Mouse (Mus musculus) left cerebral cortex, postnatal 25 days (tissue): ENCODE measurements at regions not wholly inside any gene's neighbourhood (a gene's known extent, or its start where the extent isn't known, plus 50 kb on each side); places are given as distances from the start of the nearest gene placed in this dataset.

Experiments used
- DNase-seq, 2 experiments: peaks; one replicate each; pipeline ENCODE4 v3.0.0; 2022; ENCODE audit warnings: low spot score in 2 of 2, mixed read lengths in 1 of 2
- intact Hi-C: fragments of 180-260 bp; cut with DNase I; formaldehyde crosslinking; loops from one replicate; pipeline ENCODE4 v1.15.1; 2025

DNA sequence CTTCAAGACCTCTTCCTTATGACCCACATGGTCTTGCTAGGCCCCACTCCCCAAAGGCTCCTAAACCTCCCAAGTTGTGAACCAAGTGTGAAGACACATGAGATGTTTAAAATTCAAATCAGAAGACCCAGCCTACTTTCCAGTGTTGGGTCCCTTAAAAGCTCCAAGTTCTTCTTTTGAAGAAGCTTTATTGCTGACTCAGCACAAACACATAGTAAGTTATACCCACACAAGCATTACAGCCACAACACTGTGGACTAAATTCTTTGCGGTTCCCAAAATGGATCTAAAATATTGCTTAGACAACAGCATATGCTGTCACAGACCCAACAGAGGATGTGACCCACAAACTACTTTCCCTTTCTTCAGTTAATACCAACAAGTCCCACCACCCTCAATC, 186.0 kb upstream of the Satb2 start:
- intact Hi-C loops, result no loop called here

DNA sequence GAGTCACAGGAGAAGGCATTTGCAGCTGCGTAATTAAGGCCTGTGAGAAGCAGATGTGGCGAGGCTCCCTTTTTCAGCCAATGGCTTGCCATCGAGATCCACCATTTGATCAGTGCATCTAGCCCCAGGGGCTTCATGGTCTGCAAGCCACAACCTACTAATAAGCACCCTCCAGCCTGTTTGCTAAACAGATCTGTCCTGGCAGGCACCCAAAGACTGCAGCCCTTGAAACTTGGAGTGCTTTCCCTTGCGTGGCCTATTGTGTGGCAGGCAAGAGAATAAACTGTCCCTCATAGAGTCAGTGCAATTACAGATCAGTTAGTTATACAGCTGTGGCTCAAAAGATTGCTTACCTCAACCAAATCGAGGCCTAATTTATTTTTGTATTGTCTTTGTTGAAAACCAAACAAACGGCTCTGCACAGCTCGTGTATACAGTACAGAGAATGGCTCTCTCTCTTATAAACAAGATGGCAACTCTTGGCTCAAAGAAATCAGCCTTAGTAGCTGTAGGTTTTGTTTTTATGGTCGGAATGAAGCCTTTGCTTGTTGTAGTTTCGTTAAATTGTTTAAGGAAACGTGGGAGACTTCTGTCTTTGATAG, 195.9 kb upstream of the Satb2 start:
- DNase-seq, result no peak
- intact Hi-C loops, result no loop called here

More for the DNA sequence above, 186.0 kb upstream of the Satb2 start:
- no peak for DNase-seq

GRCm38 (mm10) chr1:57188796-57189319, 188.6 kb upstream of the 1700066M21Rik start:
- intact Hi-C loops, result loop anchor here (10.0 kb wide), 1 partner anchor 156 kb away; no protein-coding TSS in a partner anchor
- no peak for DNase-seq

DNA sequence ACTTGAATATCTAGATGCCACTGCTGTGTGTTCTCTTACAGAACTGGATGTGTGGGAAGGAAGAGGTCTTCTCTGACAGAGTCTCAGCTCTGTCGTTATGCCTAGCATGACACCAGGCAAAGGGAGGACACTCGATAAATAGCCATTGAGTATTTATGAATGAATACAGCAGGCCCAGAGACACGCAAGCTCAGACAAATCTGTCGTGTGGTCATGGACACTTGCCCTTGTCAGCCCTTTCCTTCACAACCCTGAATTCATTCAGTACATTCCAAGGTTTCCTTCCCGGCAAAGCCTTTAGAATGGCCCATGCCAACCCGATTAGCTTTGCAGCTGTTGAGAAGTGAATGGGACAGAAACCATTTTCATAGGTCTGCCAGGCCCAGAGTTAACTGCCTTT, 176.1 kb upstream of the 1700066M21Rik start:
- intact Hi-C loops, result no loop called here

DNA sequence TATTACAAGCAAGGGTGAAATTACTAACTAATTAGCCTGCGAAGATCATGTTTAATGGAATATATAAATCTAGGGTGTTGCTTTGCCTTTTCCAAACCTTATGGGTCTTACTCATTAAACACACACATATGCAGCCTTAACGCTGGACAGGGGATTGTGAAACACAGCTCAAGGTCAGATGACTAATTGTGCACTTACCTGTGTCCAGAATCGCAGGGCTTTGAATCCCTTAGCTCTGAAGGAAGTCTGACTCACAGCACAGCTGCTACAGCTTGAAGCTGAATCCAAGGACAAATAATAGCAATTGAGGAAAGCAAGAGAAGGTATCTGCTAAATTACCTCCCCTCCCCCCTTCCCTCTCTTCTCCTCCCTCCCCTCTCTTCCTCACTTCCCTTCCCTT, 173.1 kb upstream of the 1700066M21Rik start:
- DNase-seq, result no peak
- intact Hi-C loops, result loop anchor here (2.0 kb wide), 1 partner anchor 1244 kb away; no protein-coding TSS in a partner anchor

More for the DNA sequence above, 176.1 kb upstream of the 1700066M21Rik start:
- DNase-seq, result no peak

DNA sequence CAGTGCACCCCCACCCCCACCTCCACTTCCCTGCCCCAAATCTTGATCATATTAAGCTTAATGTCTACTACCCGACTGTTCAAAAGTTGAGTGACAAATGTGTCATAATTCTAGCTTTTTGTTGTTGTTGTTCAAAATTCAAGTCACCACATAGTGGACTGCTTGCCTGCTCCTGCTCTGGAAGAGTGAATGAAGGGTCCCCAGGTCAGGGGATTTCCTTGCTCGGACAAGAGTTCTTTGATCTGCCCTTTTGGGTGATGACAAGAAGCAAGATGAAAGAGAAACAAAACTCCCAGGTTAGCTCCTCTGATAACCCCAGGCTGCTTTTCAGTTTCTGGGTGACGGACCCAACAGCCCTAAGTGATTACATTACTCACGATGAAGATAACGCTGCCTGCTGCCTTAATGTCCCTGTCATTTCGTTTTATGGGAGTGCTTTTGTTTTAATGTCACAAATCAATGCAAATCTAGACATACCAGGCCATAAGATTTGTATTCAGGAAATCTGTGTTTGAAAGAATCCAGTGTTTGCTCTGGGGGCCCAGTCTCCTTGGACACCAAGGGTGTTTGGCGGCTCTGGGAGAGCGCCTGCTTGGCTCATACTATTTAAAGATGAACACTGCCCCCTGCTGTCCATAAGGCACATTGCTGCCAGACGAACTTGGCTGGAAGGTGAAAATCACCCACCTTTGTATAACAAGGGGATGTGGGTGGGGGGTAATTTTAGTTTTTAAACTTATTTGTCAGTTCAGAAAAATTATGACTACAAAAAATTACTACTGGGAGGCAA, 172.0 kb upstream of the 1700066M21Rik start:
- intact Hi-C loops, result loop anchor here (1.0 to 5.0 kb wide), 4 partner anchors 62 to 1317 kb away; partner anchors contain the start of gene Satb2

GRCm38 (mm10) chr1:57206496-57206895, 170.9 kb upstream of the 1700066M21Rik start:
- intact Hi-C loops, result loop anchor here (5.0 kb wide), 2 partner anchors 61 to 229 kb away; partner anchors contain the start of gene Satb2
- DNase-seq, result no peak

More for the DNA sequence above, 172.0 kb upstream of the 1700066M21Rik start:
- peak; percentile 80 to 83 for DNase-seq

- DNase-seq, result no peak
- intact Hi-C loops, result loop anchor here (5.0 kb wide), 2 partner anchors 60 to 230 kb away; partner anchors contain the start of gene Satb2
These were observed 170.5 kb upstream of the 1700066M21Rik start for GRCm38 (mm10) chr1:57206944-57207343.

GRCm38 (mm10) chr1:57208415-57208814, 169.0 kb upstream of the 1700066M21Rik start:
- intact Hi-C loops, result loop anchor here (5.0 kb wide), 2 partner anchors 59 to 231 kb away; partner anchors contain the start of gene Satb2
- no peak for DNase-seq

DNA sequence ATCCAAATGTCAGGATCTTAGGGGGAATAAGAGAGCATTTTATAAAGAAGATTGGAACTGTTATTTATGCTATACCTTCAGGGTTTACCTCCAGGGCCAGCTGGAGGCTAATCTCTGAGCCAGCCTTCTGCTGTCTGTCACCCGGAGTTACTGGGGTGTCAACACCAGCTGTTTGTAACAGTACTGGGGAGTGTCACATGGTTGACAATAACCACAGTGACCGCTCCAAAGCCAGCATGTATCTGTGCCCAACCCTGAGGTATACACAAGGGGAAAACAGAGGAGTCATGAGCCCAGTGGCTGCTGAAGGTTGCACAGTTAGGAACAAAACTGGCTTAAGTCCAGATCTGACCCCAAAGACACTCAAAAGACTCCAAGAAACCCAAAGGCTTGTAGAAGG, 168.1 kb upstream of the 1700066M21Rik start:
- intact Hi-C loops, result loop anchor here (5.0 kb wide), 2 partner anchors 58 to 232 kb away; partner anchors contain the start of gene Satb2
- DNase-seq, result no peak

GRCm38 (mm10) chr1:57211046-57211445, 166.4 kb upstream of the 1700066M21Rik start:
- no peak for DNase-seq
- intact Hi-C loops, result no loop called here

DNA sequence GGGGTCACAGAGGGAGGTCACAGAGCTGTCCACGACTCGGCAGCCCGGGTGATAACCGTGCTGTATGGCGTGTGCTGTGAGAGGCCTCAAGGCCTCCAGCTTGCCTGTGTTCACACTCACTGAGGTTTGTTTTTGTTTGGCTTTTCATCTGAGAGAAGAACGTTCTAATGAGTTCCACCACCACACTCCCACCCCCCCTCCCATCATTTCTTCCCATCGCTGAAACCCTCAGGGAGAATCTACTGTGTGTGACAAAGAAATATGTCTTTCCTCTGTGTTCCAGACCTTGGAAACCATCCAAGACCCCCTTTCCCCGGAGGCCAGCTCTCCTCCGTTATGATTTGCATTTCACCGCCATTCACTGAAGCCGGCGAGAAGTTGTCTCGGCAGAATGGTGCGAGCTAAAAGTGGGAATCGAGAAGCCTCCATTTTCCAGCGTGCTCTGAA, 164.0 kb upstream of the 1700066M21Rik start:
- DNase-seq, result peak in 1 of 2 experiments; percentile 21
- intact Hi-C loops, result no loop called here

DNA sequence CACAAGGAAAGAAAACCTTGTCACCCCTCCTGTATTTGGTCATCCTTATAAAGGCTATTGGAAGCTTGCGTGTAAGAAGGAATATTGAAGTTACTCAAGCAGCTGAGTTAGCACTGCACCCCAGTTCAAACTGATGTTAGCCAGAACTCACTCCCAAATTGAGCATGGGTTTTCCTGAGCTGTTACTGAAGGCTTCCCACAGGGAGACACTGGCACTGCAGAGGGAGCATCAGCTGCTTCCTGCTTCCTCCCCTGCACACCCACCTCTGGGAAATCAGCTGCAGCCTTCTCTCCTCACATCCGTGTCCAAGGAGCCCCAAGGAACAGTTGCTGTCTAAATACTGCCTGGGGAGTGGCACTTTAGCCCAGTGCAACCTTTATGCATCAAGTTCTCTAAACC, 163.2 kb upstream of the 1700066M21Rik start:
- intact Hi-C loops, result no loop called here
- peak in 1 of 2 experiments; percentile 77 for DNase-seq

GRCm38 (mm10) chr1:57217656-57218055, 159.8 kb upstream of the 1700066M21Rik start:
- no peak for DNase-seq
- intact Hi-C loops, result no loop called here

- intact Hi-C loops, result no loop called here
- DNase-seq, result no peak
These were observed 159.3 kb upstream of the 1700066M21Rik start for GRCm38 (mm10) chr1:57218127-57218526.

DNA sequence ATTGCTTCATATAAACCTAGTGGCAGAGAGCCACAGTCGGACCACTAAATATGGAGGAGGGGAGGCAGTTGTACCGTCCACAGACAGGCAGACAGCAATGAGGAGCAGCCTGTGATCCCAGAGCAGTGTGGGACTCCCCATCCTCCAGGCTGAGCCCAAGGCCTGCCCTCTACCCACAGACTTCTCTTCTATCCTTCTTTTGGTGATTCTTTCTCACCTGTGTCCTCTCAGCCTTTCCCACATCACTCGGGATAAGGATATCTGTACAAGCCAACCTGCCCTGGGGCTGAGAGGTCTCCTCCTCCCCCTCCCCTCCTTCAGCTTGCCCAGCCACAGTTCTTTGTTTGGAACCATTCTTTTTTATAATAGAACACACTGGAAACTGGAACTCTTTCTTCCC, 158.8 kb upstream of the 1700066M21Rik start:
- no peak for DNase-seq
- intact Hi-C loops, result no loop called here

- intact Hi-C loops, result no loop called here
- DNase-seq, result peak; percentile 45 to 78
These were observed 152.9 kb upstream of the 1700066M21Rik start for GRCm38 (mm10) chr1:57224425-57225104.

DNA sequence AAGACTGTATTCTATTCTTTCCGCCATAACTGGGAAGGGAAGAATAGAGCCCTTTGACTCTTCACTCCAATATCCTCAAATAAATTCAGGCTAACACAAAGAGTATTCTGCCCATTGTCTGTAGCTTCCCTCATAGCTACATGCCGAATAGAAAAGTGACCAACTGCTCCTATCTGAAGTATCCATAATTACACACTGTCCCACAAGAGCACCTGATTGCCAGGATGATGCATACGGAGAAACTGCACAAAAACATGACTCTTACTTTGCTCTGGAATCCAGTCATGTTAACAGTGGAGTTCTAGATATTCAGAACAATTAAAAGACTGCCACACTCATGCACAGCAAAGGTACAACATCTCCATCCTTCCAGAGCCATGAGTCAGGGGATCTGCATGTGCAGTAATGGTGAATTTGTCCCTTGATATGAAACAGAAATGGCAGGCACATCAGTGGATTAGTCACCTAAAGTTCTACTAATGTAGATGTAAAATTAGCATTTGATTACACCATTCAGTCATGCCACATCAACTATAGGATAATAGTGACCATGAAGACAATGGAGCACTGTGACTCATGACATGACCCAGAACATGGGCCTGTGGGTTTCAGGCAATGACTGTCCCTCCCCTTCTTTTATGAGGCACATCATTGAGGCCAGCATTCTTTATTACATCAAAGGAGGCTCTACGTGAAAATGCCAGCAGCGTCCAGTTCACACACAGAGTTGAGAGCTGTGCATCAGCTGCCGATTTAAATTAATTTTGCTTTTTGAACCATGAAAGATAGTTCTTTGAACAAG, 133.6 kb upstream of the 1700066M21Rik start:
- intact Hi-C loops, result no loop called here
- DNase-seq, result no peak

DNA sequence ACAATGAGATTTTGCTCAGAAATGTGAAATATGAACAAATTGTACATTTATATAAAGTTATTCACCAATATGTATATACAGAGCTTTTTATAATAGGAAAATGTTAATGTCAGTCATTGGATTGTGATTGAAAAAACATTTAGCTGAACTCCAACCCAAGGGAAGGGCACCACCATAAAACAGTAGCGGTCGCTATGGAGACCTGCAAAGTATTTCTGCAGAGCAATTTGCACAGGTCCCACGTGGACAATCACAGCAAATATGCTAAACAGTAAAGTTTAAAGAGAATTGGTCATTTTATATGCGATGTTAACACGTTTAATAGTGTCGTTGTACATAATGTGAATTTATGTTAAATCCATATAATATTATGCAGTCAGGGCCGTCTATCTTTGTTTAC, 117.8 kb upstream of the 1700066M21Rik start:
- intact Hi-C loops, result no loop called here

More for the DNA sequence above, 117.8 kb upstream of the 1700066M21Rik start:
- no peak for DNase-seq
